Mouse (Mus musculus): ENCODE data around the gene Zfyve28.

DNA sequence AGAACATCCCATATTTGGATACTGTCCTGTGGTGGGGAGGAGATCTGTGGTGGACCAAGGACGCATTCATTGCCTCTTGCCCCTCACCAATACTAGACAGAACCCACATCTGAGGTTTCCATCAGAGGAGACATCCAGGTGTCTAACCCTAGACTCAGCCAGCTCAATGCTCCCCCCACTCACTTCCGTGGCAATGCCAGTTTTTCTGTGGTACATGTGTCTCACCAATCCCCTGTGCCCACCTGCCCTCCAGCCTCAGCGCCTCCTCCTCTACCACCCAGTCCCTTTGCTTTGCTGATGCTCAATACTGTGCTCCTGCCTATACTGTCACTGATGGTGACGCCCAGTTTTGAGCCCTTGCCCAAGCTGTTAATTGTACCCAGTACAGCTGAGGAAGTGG lies 33.0 kb upstream of the Zfyve28 start:
- TF ChIP-seq POLR2A (IDR thresholded peaks at IDR 0.05; ENCODE audit: insufficient read depth, low read length) (no peak), CTCF (IDR thresholded peaks at IDR 0.05; ENCODE audit: low read depth, low read length) (no peak)
